Mouse (Mus musculus): Measurements from ENCODE around the gene Grb2.

DNA sequence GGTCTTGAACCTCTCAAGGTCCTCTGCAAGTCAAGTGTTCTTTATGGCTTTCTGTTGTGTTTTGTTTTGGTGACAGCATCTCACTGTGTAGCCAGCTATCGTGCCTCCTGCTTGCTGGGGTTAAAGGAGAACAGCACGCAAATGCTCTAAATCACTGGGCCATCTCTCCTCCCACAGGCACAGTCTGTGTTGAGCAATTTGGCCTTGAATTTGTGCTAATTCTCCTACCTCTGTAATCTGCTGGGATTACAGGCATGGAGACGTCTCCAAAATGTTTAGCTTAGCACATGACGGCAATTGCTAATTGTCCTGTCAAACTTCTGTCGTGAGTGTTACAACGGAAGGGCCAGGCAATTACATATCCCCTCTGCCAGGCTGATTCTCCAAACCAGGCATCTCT, 97.2 kb downstream of the Grb2 start:
- TF ChIP-seq EP300 (IDR thresholded peaks at IDR 0.05; ENCODE audit: insufficient read depth, low read depth, low read length) (no peak), CTCF (IDR thresholded peaks at IDR 0.05) (no peak), POLR2A (IDR thresholded peaks at IDR 0.05; ENCODE audit: insufficient read depth, low read depth, low read length) (no peak)
